Mouse (Mus musculus) spleen, adult 2 months (tissue): Measurements from ENCODE around the gene Nup188. TPM values are rescaled to one million over a fixed set of nuclear protein-coding genes. Genes with fewer than 3 reads are reported as not detected.

Experiments
- DNase-seq, 2 experiments: peaks; one replicate each; pipeline versions ENCODE4 v3.0.0 to v3.0.0-alpha.2; 2012 to 2021; ENCODE audit warnings: low spot score in 2 of 2, low read depth in 1 of 2
- H3K27ac ChIP-seq: fragments of 200-500 bp; 2 replicates; pipeline ENCODE4 v1.5.1; 2012; ENCODE audit warnings: low read length, inconsistent platforms; ENCODE audit not compliant: insufficient read depth
- H3K27me3 ChIP-seq: fragments of 200-500 bp; 2 replicates; pipeline ENCODE4 v1.6.1; 2012; ENCODE audit warnings: mild to moderate bottlenecking, moderate library complexity, low read length, inconsistent platforms; ENCODE audit not compliant: control insufficient read depth, insufficient read depth
- H3K36me3 ChIP-seq: fragments of 200-500 bp; 2 replicates; pipeline ENCODE4 v1.6.1; 2012; ENCODE audit warnings: mild to moderate bottlenecking, low read length, inconsistent platforms; ENCODE audit not compliant: control insufficient read depth, insufficient read depth
- H3K4me1 ChIP-seq: fragments of 200-500 bp; 2 replicates; pipeline ENCODE4 v1.6.1; 2011; ENCODE audit warnings: inconsistent platforms; ENCODE audit not compliant: control insufficient read depth, insufficient read depth, insufficient read length
- H3K4me3 ChIP-seq: fragments of 200-500 bp; 2 replicates; pipeline ENCODE4 v1.5.1; 2011; ENCODE audit warnings: mild to moderate bottlenecking, inconsistent platforms; ENCODE audit not compliant: insufficient read depth, insufficient read length; ENCODE audit errors: extremely low read depth
- CTCF ChIP-seq: fragments of 200-500 bp; IDR thresholded peaks from 2 replicates; pipeline ENCODE4 v1.5.1; 2011; ENCODE audit warnings: mild to moderate bottlenecking, inconsistent platforms; ENCODE audit not compliant: insufficient read depth, insufficient read length, insufficient replicate concordance; ENCODE audit errors: extremely low read depth
- POLR2A ChIP-seq: fragments of 200-500 bp; IDR thresholded peaks from 2 replicates; pipeline ENCODE4 v1.6.1; 2011; ENCODE audit warnings: low read depth, low read length, inconsistent platforms
- WGBS: fragments of 180-500 bp; shearing (Covaris S2); methylation state at CpG from one replicate; pipeline ENCODE4 v1.1.7; 2018; 5-methylcytosine and 5-hydroxymethylcytosine counted together
- polyA plus RNA-seq: library from polyadenylated mRNA; depleted of rRNA; stranded (reverse); fragments of >200 nt; gene quantifications from 2 replicates; pipeline ENCODE4 v1.2.3, GENCODE M21; 2012

The Nup188 gene
- polyA plus RNA-seq, 1 experiment: 32.4 TPM

DNA sequence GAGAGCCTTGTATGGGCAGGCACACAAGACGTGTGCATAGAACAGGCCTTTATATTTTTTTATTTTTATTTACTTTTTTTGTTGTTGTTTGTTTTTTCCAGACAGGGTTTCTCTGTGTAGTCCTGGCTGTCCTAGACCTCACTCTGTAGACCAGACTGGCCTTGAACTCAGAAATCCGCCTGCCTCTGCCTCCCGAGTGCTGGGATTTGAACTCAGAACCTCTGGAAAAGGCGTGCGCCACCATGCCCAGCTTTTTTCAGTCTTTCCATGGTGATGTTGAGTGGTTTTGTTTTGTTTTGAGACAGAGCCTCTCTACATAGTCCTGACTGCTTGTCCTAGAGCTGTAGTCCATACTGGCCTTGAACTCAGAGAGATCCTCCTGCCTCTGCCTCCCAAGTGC lies 86.5 kb downstream of the Nup188 start:
- DNase-seq: no peak
- Histone ChIP-seq H3K4me1 (no peaks in the 10 kb centered on the region), H3K4me3 (no peak overlapping the region), H3K27ac (no peak overlapping the region), H3K27me3 (no peaks in the 10 kb centered on the region), H3K36me3 (peaks cover 23% of the 10 kb centered on the region)
- TF ChIP-seq POLR2A (no peak), CTCF (no peak)
- 95% methylated on average over 5 of the region's 5 CpGs for WGBS

GRCm38 (mm10) chr2:30375893-30376292 lies 89.7 kb downstream of the Nup188 start:
- Histone ChIP-seq H3K36me3 (peaks cover 14% of the 10 kb centered on the region), H3K4me3 (no peak overlapping the region), H3K4me1 (no peaks in the 10 kb centered on the region), H3K27ac (no peak overlapping the region), H3K27me3 (no peaks in the 10 kb centered on the region)
- no peak for DNase-seq
- TF ChIP-seq POLR2A (no peak), CTCF (no peak)
- 95% methylated on average over 10 of the region's 10 CpGs for WGBS

DNA sequence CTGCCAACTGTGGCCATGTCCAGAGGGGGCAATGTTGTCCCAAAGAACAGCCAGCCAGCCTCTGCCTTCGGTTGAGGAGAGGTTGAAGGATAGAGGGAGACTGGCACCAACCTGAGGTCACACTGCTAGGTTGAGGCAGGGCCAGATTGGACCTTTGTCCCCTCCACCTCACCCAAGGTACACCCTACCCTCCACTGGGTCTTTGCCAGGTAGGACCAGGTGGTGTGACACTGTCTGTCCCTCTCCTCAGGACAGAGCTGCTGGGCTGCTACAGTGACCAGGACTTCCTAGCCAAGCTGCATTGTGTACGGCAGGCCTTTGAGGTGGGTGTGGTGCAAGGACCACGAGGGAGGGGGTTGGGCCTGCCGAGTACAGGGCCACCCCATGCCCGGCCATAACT lies 91.5 kb downstream of the Nup188 start:
- H3K4me1 ChIP-seq: no peaks in the 10 kb centered on the region
- TF ChIP-seq CTCF (no peak), POLR2A (no peak)
- WGBS: 87% methylated on average over 5 of the region's 5 CpGs
- H3K36me3 ChIP-seq: peaks cover 18% of the 10 kb centered on the region
- H3K27me3 ChIP-seq: no peaks in the 10 kb centered on the region
- no peak for DNase-seq
- H3K4me3 ChIP-seq: no peak overlapping the region
- no peak overlapping the region for H3K27ac ChIP-seq

DNA sequence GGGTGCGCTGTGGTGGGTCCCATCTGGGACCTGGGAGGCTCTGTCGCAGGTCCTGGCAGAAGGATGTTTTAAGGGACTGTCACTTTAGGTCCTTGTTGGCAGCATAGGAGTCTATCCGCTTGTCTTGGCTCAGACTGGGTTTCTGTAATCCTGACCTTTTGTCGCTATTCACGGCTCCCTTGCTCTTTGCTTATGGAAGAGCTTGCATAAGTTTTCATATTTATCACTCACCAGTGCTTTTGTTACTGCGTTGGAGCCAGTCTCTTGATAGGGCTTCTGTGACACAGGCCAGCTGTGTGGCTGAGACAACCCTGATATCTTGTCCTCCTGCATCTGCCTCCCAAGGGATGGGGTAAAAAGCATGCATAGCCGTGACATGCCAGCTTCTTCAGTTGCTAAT lies 93.1 kb downstream of the Nup188 start:
- Histone ChIP-seq H3K27ac (no peak overlapping the region), H3K36me3 (peaks cover 15% of the 10 kb centered on the region), H3K4me1 (no peaks in the 10 kb centered on the region), H3K4me3 (no peak overlapping the region), H3K27me3 (no peaks in the 10 kb centered on the region)
- DNase-seq: no peak
- TF ChIP-seq CTCF: no peak
- no peak for TF ChIP-seq POLR2A
- WGBS: 87% methylated on average over 7 of the region's 7 CpGs

GRCm38 (mm10) chr2:30380564-30381376 lies 94.6 kb downstream of the Nup188 start:
- no peak for DNase-seq
- WGBS: 86% methylated on average over 10 of the region's 10 CpGs
- TF ChIP-seq POLR2A (no peak), CTCF (no peak)
- no peaks in the 10 kb centered on the region for H3K4me1 ChIP-seq
- peaks cover 14% of the 10 kb centered on the region for H3K36me3 ChIP-seq
- no peak overlapping the region for H3K27ac ChIP-seq
- H3K27me3 ChIP-seq: no peaks in the 10 kb centered on the region
- H3K4me3 ChIP-seq: no peak overlapping the region

- Histone ChIP-seq H3K4me3 (no peak overlapping the region), H3K27ac (no peak overlapping the region), H3K36me3 (peaks cover 12% of the 10 kb centered on the region), H3K27me3 (no peaks in the 10 kb centered on the region), H3K4me1 (no peaks in the 10 kb centered on the region)
- TF ChIP-seq POLR2A: no peak
- no peak for TF ChIP-seq CTCF
- WGBS: 83% methylated on average over 4 of the region's 4 CpGs
- no peak for DNase-seq
Observed at GRCm38 (mm10) chr2:30381377-30381725, 95.2 kb downstream of the Nup188 start.

GRCm38 (mm10) chr2:30384814-30385213 lies 98.6 kb downstream of the Nup188 start:
- TF ChIP-seq CTCF (no peak), POLR2A (no peak)
- H3K4me3 ChIP-seq: no peak overlapping the region
- WGBS: 19% methylated on average over 5 of the region's 5 CpGs
- no peaks in the 10 kb centered on the region for H3K27me3 ChIP-seq
- no peak for DNase-seq
- H3K27ac ChIP-seq: no peak overlapping the region
- peaks cover 6% of the 10 kb centered on the region; the same call in 1 of the 2 replicates for H3K36me3 ChIP-seq
- H3K4me1 ChIP-seq: no peaks in the 10 kb centered on the region
